Mouse (Mus musculus): ENCODE data around the gene Ccdc144b. TPM values are rescaled to one million over a fixed set of nuclear protein-coding genes. Genes with fewer than 3 reads are reported as not detected.

Ccdc144b gene
- polyA plus RNA-seq, 1 experiment from 2014 or later, result not detected

DNA sequence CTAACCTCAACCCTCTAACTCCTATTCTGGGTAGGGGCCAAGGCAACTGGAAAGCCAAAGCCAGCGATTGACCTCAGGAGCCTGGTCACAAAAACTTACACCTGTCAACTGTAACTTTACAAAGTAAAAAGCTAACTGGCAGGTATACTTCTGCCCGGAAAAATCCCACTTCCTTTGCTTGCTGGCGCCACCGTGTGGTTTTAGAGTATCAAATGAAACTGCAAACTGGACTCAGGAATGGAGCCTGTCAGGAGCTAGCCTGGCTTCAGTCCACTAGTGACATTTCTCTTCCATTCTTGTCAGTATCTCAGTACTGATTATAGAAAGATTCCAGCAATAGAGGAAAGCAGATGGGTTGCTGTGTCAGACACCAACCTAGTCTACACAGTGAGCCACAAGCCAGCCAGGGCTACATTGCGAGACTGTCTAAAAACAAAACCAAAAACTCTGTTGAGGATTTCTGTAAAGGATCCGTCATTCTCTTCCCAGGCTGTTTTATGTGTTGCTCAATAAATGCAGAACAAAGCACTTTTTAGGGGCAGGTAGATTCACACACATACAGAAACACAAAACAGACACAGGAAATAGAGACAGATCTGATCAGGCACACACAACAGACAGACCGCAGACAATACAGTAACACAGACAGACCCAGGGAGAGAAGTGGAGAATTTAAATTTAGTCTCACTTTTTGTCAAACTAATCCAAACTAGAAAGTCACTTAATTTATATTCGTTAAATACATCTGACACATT, 6.9 kb upstream of the Ccdc144b start:
- H3K9me3 ChIP-seq (ENCODE audit: control insufficient read depth, low read length), result no peaks in the 10 kb centered on the region
- no peak overlapping the region for H3K4me2 ChIP-seq (ENCODE audit: low read depth)
- H3K9ac ChIP-seq (ENCODE audit: low read length), result no peak overlapping the region
- 34% methylated on average over 8 of the region's 8 CpGs for WGBS
- DNase-seq (ENCODE audit: low spot score) (peak; percentile 61), ATAC-seq (ENCODE audit: insufficient read depth, low FRiP score, low TSS enrichment) (no peak)
- no peak overlapping the region for H3K4me3 ChIP-seq (ENCODE audit: low read depth, low read length)
- H3K4me1 ChIP-seq (ENCODE audit: control insufficient read depth, insufficient read depth, low read length), result no peaks in the 10 kb centered on the region
- H3K27me3 ChIP-seq (ENCODE audit: control insufficient read depth, insufficient read depth, low read length), result no peaks in the 10 kb centered on the region
- no peak overlapping the region for H3K27ac ChIP-seq (ENCODE audit: low read depth, low read length)
- no peaks in the 10 kb centered on the region for H3K36me3 ChIP-seq (ENCODE audit: control insufficient read depth, insufficient read depth, low read length)

DNA sequence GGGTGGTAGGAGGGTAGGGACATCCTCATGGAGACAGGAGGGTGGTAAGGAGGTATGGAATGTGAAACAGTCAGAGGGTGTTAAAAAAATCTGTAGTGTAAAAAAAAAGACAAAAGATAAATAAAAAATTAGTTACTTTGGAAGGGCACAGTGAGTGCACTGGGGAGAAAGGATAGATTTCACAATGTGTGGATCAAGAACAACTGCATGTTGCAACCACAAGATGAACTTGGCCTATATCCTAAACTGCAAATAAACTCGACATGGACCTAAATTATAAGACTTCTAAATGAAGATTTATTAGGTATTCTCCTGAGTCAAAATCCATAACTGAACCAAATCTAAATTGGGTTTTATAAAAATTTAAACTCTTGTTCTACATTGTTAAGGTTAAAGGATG, 4.2 kb downstream of the Ccdc144b start:
- Histone ChIP-seq H3K27me3 (ENCODE audit: control insufficient read depth, insufficient read depth, low read length) (no peaks in the 10 kb centered on the region), H3K9me3 (ENCODE audit: control insufficient read depth, low read length) (no peaks in the 10 kb centered on the region), H3K27ac (ENCODE audit: low read depth, low read length) (no peak overlapping the region), H3K36me3 (ENCODE audit: control insufficient read depth, insufficient read depth, low read length) (no peaks in the 10 kb centered on the region), H3K9ac (ENCODE audit: low read length) (no peak overlapping the region), H3K4me2 (ENCODE audit: low read depth) (no peak overlapping the region), H3K4me1 (ENCODE audit: control insufficient read depth, insufficient read depth, low read length) (no peaks in the 10 kb centered on the region), H3K4me3 (ENCODE audit: low read depth, low read length) (no peak overlapping the region)
- ATAC-seq (ENCODE audit: insufficient read depth, low FRiP score, low TSS enrichment), result no peak
- DNase-seq (ENCODE audit: low spot score), result no peak
- 76% methylated on average over 1 of the region's 1 CpGs for WGBS

DNA sequence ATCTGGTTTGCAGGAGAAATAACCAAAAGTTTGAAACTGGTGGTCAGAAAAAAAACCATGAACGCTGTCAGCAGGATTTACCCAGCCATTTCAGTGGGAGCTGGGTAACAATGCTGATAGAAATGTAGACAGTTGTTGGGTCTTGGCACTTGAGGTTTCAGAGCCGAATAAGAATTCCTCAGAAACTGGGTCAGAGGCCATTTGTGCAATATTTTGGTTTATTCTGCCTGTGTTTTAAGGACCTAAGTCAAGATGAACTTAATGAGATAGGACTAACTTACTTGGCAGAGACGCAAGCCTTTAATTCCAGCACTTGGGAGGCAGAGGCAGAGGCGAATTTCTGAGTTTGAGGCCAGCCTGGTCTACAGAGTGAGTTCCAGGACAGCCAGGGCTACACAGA, 8.3 kb downstream of the Ccdc144b start:
- Histone ChIP-seq H3K27me3 (ENCODE audit: control insufficient read depth, insufficient read depth, low read length) (no peaks in the 10 kb centered on the region), H3K4me2 (ENCODE audit: low read depth) (no peak overlapping the region), H3K9me3 (ENCODE audit: control insufficient read depth, low read length) (no peaks in the 10 kb centered on the region), H3K36me3 (ENCODE audit: control insufficient read depth, insufficient read depth, low read length) (no peaks in the 10 kb centered on the region), H3K4me3 (ENCODE audit: low read depth, low read length) (no peak overlapping the region), H3K9ac (ENCODE audit: low read length) (no peak overlapping the region), H3K27ac (ENCODE audit: low read depth, low read length) (no peak overlapping the region), H3K4me1 (ENCODE audit: control insufficient read depth, insufficient read depth, low read length) (no peaks in the 10 kb centered on the region)
- ATAC-seq (ENCODE audit: insufficient read depth, low FRiP score, low TSS enrichment) (no peak), DNase-seq (ENCODE audit: low spot score) (no peak)
- WGBS, result 83% methylated on average over 4 of the region's 4 CpGs

DNA sequence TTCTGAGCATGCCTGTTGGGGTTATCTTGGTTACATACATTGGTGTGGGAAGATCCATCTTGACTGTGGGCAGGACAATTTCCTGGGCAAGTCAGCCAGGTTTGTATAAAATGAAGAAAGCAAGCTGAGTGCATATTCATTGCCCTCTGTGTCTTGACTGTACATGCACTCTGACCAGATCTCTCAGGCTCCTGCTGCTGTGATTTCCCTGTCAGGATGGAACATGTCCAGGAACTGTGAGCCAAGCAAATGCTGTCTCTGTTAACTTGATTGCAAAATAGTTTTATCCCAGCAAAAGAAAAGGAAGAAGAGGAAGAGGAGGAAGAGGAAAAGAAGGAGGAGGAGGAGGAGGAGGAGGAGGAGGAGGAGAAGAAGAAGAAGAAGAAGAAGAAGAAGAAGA, 8.8 kb downstream of the Ccdc144b start:
- no peaks in the 10 kb centered on the region for H3K27me3 ChIP-seq (ENCODE audit: control insufficient read depth, insufficient read depth, low read length)

DNA sequence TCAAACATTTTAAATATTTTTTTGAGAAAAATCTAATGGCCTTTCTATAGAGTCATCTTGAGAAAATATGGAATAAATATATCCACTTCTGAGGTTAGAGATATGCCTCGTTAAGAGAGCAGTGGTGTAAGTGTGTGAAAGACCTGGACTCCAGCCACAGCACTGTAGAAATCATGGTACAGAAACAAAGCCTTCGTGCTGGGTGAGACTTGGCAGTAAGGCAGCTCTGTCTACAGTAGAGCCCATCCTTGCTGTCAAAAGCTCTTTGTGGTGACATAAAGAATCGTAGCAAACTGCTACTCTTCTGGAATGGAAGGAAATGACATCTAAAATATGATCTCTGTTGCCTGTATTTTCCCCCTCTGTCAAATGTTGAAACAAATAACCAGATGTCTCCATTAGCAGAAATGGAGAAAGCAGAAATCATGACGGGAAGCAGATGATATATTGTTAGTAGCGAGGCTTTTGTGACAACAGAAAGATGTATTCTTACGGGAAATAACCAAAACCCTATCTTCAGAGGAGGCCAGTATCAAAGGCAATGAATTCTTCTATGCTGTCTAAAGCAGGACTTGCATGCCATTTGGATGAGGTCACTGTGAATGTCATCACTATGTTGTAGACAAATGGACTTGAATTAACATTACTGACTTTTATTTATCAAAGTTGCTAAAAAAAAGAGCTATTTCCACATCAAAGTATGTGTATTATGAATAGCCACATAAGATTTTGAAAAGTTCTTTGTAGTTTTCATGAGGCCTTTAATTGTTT, 21.4 kb downstream of the Ccdc144b start:
- no peak for ATAC-seq (ENCODE audit: insufficient read depth, low FRiP score, low TSS enrichment)
- WGBS, result 71% methylated on average over 6 of the region's 6 CpGs
- no peak overlapping the region for H3K4me3 ChIP-seq (ENCODE audit: low read depth, low read length)
- H3K9ac ChIP-seq (ENCODE audit: low read length), result no peak overlapping the region
- no peak for DNase-seq (ENCODE audit: low spot score)
- no peaks in the 10 kb centered on the region for H3K9me3 ChIP-seq (ENCODE audit: control insufficient read depth, low read length)
- H3K27me3 ChIP-seq (ENCODE audit: control insufficient read depth, insufficient read depth, low read length), result no peaks in the 10 kb centered on the region
- no peak overlapping the region for H3K27ac ChIP-seq (ENCODE audit: low read depth, low read length)
- no peaks in the 10 kb centered on the region for H3K4me1 ChIP-seq (ENCODE audit: control insufficient read depth, insufficient read depth, low read length)
- H3K4me2 ChIP-seq (ENCODE audit: low read depth), result no peak overlapping the region
- H3K36me3 ChIP-seq (ENCODE audit: control insufficient read depth, insufficient read depth, low read length), result no peaks in the 10 kb centered on the region

More for the DNA sequence above, 8.8 kb downstream of the Ccdc144b start:
- H3K9ac ChIP-seq (ENCODE audit: low read length), result no peak overlapping the region
- H3K4me2 ChIP-seq (ENCODE audit: low read depth), result no peak overlapping the region
- no peaks in the 10 kb centered on the region for H3K9me3 ChIP-seq (ENCODE audit: control insufficient read depth, low read length)
- H3K36me3 ChIP-seq (ENCODE audit: control insufficient read depth, insufficient read depth, low read length), result no peaks in the 10 kb centered on the region
- no peak for ATAC-seq (ENCODE audit: insufficient read depth, low FRiP score, low TSS enrichment)
- H3K4me3 ChIP-seq (ENCODE audit: low read depth, low read length), result no peak overlapping the region
- no peak for DNase-seq (ENCODE audit: low spot score)
- no peaks in the 10 kb centered on the region for H3K4me1 ChIP-seq (ENCODE audit: control insufficient read depth, insufficient read depth, low read length)
- no peak overlapping the region for H3K27ac ChIP-seq (ENCODE audit: low read depth, low read length)

DNA sequence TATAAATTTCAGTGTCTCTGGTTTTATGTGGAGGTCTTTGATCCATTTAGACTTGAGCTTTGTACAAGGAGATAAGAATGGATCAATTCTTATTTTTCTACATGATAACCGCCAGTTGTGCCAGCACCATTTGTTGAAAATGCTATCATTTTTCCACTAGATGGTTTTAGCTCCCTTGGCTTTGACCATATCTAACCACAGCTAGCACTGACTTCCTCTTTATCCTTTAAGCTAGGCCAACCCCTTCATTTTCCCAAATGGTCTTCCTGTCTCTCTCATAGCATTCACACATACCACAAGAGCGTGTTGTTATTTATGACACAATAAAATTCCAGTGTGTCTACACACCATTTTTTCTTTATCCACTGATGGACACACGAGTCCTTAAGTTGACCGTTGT, 23.4 kb downstream of the Ccdc144b start:
- Histone ChIP-seq H3K4me1 (ENCODE audit: control insufficient read depth, insufficient read depth, low read length) (no peaks in the 10 kb centered on the region), H3K4me3 (ENCODE audit: low read depth, low read length) (no peak overlapping the region), H3K4me2 (ENCODE audit: low read depth) (no peak overlapping the region), H3K27me3 (ENCODE audit: control insufficient read depth, insufficient read depth, low read length) (no peaks in the 10 kb centered on the region), H3K9me3 (ENCODE audit: control insufficient read depth, low read length) (no peaks in the 10 kb centered on the region), H3K9ac (ENCODE audit: low read length) (no peak overlapping the region), H3K27ac (ENCODE audit: low read depth, low read length) (no peak overlapping the region), H3K36me3 (ENCODE audit: control insufficient read depth, insufficient read depth, low read length) (no peaks in the 10 kb centered on the region)
- no peak for DNase-seq (ENCODE audit: low spot score)
- ATAC-seq (ENCODE audit: insufficient read depth, low FRiP score, low TSS enrichment), result no peak
- 89% methylated on average over 4 of the region's 4 CpGs for WGBS

DNA sequence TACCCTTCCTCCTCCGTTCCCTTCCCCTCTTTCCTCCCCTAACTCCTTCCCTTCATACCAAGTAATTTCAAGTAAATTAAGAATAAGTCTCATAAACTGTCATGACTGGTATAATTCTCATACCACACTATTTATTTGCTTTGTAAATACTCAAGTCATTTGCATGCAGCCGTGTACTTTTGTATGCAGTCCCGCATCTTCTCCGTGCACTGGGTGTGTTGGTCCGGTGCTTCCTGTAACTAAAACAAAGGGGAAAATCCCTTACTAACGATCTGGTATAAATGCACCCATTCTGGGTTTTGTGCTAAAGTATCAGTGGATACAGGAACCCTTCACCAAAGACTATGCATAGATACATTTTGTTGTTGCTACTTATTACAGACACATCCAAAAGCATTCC, 27.6 kb downstream of the Ccdc144b start:
- ATAC-seq (ENCODE audit: insufficient read depth, low FRiP score, low TSS enrichment) (no peak), DNase-seq (ENCODE audit: low spot score) (no peak)
- no peaks in the 10 kb centered on the region for H3K27me3 ChIP-seq (ENCODE audit: control insufficient read depth, insufficient read depth, low read length)
- H3K4me3 ChIP-seq (ENCODE audit: low read depth, low read length), result no peak overlapping the region
- 88% methylated on average over 6 of the region's 6 CpGs for WGBS
- H3K9ac ChIP-seq (ENCODE audit: low read length), result no peak overlapping the region
- H3K4me2 ChIP-seq (ENCODE audit: low read depth), result no peak overlapping the region
- H3K27ac ChIP-seq (ENCODE audit: low read depth, low read length), result no peak overlapping the region
- H3K36me3 ChIP-seq (ENCODE audit: control insufficient read depth, insufficient read depth, low read length), result no peaks in the 10 kb centered on the region
- H3K4me1 ChIP-seq (ENCODE audit: control insufficient read depth, insufficient read depth, low read length), result no peaks in the 10 kb centered on the region
- no peaks in the 10 kb centered on the region for H3K9me3 ChIP-seq (ENCODE audit: control insufficient read depth, low read length)

DNA sequence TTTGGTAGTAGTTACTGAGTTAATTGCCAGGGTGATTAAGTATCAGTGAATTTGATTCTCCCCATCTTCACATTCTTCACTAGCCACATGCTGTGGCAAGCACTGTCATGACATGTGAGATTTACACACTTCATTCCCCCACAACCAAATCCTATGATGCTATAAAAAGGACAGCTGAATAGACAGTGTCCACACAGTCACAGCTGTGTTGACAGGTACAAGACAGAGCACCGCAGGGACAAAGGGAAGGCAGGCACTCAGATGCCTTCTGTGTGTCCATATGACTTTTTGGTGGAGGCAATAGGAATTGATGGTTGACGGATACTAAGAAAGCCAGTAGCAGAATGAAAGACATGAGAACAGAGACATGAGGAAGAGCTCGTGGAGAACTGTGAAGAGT, 42.1 kb downstream of the Ccdc144b start:
- H3K4me2 ChIP-seq (ENCODE audit: low read depth), result no peak overlapping the region
- no peaks in the 10 kb centered on the region for H3K27me3 ChIP-seq (ENCODE audit: control insufficient read depth, insufficient read depth, low read length)
- WGBS, result 49% methylated on average over 3 of the region's 3 CpGs
- H3K4me3 ChIP-seq (ENCODE audit: low read depth, low read length), result no peak overlapping the region
- no peaks in the 10 kb centered on the region for H3K4me1 ChIP-seq (ENCODE audit: control insufficient read depth, insufficient read depth, low read length)
- H3K36me3 ChIP-seq (ENCODE audit: control insufficient read depth, insufficient read depth, low read length), result no peaks in the 10 kb centered on the region
- DNase-seq (ENCODE audit: low spot score) (no peak), ATAC-seq (ENCODE audit: insufficient read depth, low FRiP score, low TSS enrichment) (no peak)
- no peak overlapping the region for H3K27ac ChIP-seq (ENCODE audit: low read depth, low read length)
- no peaks in the 10 kb centered on the region for H3K9me3 ChIP-seq (ENCODE audit: control insufficient read depth, low read length)
- H3K9ac ChIP-seq (ENCODE audit: low read length), result no peak overlapping the region

Data from neural tube, embryonic 11.5 days (tissue).